Mouse (Mus musculus) C2C12 (cell line): ENCODE results near the gene Creld1.

ENCODE experiments used
- CTCF ChIP-seq: IDR thresholded peaks from one replicate; pipeline ENCODE4 v1.5.1; 2011; ENCODE audit not compliant: control insufficient read depth, insufficient read depth, insufficient read length
- MAX ChIP-seq: IDR thresholded peaks from one replicate; pipeline ENCODE4 v1.6.1; 2011; ENCODE audit warnings: mild to moderate bottlenecking, control low read depth

GRCm38 (mm10) chr6:113438721-113439430 lies 44.2 kb upstream of the Creld1 start:
- TF ChIP-seq MAX = no peak
- TF ChIP-seq CTCF = no peak
